Mouse (Mus musculus) hindbrain, embryonic 11.5 days (tissue): Measurements from ENCODE around the gene Aldh16a1. TPM values are rescaled to one million over a fixed set of nuclear protein-coding genes. Genes with fewer than 3 reads are reported as not detected.

Experiments used
- ATAC-seq: fragments of 200-750 bp; cut with Nextera tagmentation; 2 replicates; pipeline ENCODE4 v1.8.0; 2017; ENCODE audit warnings: mild to moderate bottlenecking, moderate TSS enrichment, moderate library complexity; ENCODE audit not compliant: low FRiP score
- DNase-seq: peaks from one replicate; pipeline ENCODE4 v3.0.0-alpha.2; 2015; ENCODE audit warnings: low spot score
- H3K27ac ChIP-seq: fragments of 300-500 bp; sonication (generic); 2 replicates; pipeline ENCODE4 v1.5.1; 2014; ENCODE audit warnings: mild to moderate bottlenecking, low read depth, low read length
- H3K27me3 ChIP-seq: fragments of 300-500 bp; sonication (generic); 2 replicates; pipeline ENCODE4 v1.6.1; 2014; ENCODE audit warnings: mild to moderate bottlenecking, low read length, moderate library complexity, mixed read lengths; ENCODE audit not compliant: control insufficient read depth, insufficient read depth
- H3K36me3 ChIP-seq: fragments of 300-500 bp; sonication (generic); 2 replicates; pipeline ENCODE4 v1.6.1; 2014; ENCODE audit warnings: mild to moderate bottlenecking, low read length, moderate library complexity, mixed read lengths; ENCODE audit not compliant: control insufficient read depth, insufficient read depth
- H3K4me1 ChIP-seq: fragments of 300-500 bp; sonication (generic); replicated peaks from 2 replicates; pipeline ENCODE4 v1.6.1; 2014; ENCODE audit warnings: low read length, mixed read lengths; ENCODE audit not compliant: control insufficient read depth, insufficient read depth
- H3K4me2 ChIP-seq: fragments of 300-500 bp; sonication (generic); replicated peaks from 2 replicates; pipeline ENCODE4 v1.6.1; 2014; ENCODE audit warnings: mild to moderate bottlenecking, low read depth, low read length
- H3K4me3 ChIP-seq: fragments of 300-500 bp; sonication (generic); 2 replicates; pipeline ENCODE4 v1.5.1; 2014; ENCODE audit warnings: low read depth, low read length
- H3K9ac ChIP-seq: fragments of 300-500 bp; sonication (generic); 2 replicates; pipeline ENCODE4 v1.6.1; 2014; ENCODE audit warnings: low read depth, low read length
- H3K9me3 ChIP-seq: fragments of 300-500 bp; sonication (generic); 2 replicates; pipeline ENCODE4 v1.6.1; 2016; ENCODE audit warnings: low read length; ENCODE audit not compliant: control insufficient read depth
- WGBS: fragments of 180-500 bp; shearing (Covaris S2); extraction: QIAGEN DNeasy Blood & Tissue Kit; methylation state at CpG from one replicate; pipeline ENCODE4 v1.1.7; 2014; 5-methylcytosine and 5-hydroxymethylcytosine counted together
- microRNA counts: library from miRNA; unstranded; fragments of <30 nt; microRNA quantifications from one replicate; lab custom pipeline; 2015
- polyA plus RNA-seq: library from polyadenylated mRNA; unstranded; fragments of >200 nt; fragmentation: Nextera tagmentation; extraction: Ambion mirVana; gene quantifications from 2 replicates; pipeline ENCODE4 v1.2.1, GENCODE M21; 2014

The Aldh16a1 gene
- polyA plus RNA-seq, 1 experiment from 2014 or later: 28.6 TPM

DNA sequence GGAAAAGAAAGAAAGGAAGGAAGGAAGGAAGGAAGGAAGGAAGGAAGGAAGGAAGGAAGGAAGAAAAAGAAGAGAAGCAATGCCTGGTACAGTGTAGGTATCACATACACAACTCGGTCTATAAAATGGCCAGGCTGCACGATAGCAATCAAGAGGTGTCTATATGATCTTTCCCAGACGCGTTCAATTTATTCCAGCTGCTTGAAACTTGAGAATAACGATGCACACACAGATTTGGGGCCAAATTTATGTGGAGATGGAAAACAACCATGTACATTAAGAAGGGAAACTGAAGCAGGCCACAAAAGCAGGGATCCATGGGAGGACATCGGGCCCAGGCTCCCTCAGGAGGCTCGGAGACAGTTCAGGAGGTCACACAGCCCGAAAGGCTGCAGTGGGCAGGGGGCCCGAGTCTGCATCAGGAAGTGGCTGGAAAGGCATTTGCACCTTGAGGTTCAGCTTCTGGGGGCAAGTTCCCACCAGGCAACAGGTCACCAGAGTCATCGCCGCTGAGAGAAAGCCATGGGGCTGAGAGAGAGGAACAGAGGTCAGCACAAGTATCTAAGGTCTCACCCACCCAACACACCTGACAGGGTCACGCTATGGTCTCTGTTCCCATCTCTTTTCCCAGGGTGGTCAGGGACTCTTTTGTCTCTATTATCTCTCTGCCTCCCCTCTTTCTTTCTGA, 61.4 kb downstream of the Aldh16a1 start:
- H3K4me2 ChIP-seq: no peak overlapping the region
- H3K9me3 ChIP-seq: no peaks in the 10 kb centered on the region
- 59% methylated on average over 12 of the region's 12 CpGs for WGBS
- H3K27ac ChIP-seq: no peak overlapping the region
- H3K9ac ChIP-seq: no peak overlapping the region
- no peak for ATAC-seq
- no peak for DNase-seq
- H3K36me3 ChIP-seq: no peaks in the 10 kb centered on the region
- H3K4me1 ChIP-seq: no peaks in the 10 kb centered on the region
- no peaks in the 10 kb centered on the region for H3K27me3 ChIP-seq
- H3K4me3 ChIP-seq: no peak overlapping the region

DNA sequence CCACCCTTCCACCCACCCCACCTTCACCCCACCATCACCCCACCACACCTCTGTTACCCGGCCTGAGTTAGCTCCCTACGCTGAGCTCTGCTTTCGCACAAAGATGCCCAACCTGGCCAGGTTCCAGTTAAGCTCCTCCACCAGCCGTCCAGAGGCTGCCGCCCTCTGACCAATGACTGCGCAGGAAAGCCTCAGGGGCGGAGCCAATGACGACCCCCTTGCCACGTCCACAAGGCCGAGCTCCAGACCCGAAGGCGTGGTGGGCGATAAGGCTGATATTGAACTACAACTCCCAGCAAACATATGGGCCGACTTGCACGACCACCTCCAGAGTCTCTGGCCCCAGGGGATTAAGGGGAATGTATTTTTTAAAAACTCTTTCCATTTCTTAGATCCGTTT, 62.3 kb downstream of the Aldh16a1 start, which contains the start of gene Rcn3:
TSS of gene Rcn3 (minus strand) at position 174 of the 400 bp plus-strand sequence.
- H3K4me3 ChIP-seq: peak within 1 kb of the TSS; percentile 43
- DNase-seq (peak; percentile 92), ATAC-seq (peak; percentile 93)
- H3K27me3 ChIP-seq: no peaks in the 10 kb centered on the region
- no peaks in the 10 kb centered on the region for H3K9me3 ChIP-seq
- peak within 1 kb of the TSS; percentile 53 for H3K9ac ChIP-seq
- H3K27ac ChIP-seq: no peak within 1 kb of the TSS
- WGBS: 0% methylated on average over 16 of the region's 16 CpGs
- no peaks in the 10 kb centered on the region for H3K36me3 ChIP-seq
- H3K4me2 ChIP-seq: peak within 1 kb of the TSS; percentile 57
- H3K4me1 ChIP-seq: no peaks in the 10 kb centered on the region

DNA sequence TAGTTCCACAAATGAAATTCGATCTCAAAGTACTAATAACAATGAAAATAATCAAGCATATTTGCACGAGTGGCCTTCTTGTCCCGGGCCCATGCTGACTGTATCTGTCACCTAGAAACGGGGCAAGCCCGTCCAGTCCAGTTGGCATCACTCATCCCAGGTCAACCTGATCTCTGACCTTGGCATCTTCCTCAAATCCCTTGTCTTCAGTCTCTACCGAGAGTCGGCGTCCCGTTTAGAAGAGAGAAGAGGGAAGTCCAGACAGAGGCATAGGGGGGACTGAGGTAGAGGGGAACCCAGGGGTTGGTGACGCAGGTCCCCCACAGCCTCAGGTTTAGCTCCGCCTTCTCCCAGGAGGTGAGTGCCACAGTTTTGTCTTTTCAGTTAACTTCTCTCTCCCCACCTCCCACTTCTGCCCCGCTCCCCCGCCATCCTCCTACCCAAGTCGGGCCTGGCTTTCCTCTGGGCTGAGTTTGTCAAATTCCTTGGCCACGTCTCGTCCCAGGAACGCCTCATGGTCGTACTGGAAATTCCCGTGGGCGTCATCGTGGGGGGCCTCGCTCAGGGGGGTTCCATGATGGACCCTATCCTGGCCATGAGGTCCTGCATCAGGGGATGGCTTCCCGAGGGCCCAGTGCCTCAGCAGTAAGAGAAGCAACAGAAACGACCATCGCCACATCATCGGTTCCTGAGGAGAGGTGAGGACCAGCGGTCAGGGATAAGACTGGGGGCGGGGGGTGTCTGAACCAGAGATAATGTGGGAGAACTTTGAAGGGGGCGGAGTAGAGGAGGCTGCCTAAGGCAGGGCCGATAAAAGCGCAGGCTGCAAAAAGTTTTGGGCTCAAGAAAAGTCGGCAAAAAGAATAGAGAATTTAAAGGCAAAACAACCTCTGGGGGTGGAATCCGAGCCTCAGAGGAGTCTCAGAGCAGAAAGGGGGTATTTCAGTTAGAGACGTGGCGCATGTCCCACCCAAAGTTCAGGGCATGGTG, 63.1 kb downstream of the Aldh16a1 start:
- DNase-seq (peak; percentile 47), ATAC-seq (peak; percentile 31; the same call in 1 of the 2 replicates)
- H3K27me3 ChIP-seq: no peaks in the 10 kb centered on the region
- peaks cover 5% of the 10 kb centered on the region; the same call in 1 of the 2 replicates for H3K36me3 ChIP-seq
- H3K9me3 ChIP-seq: no peaks in the 10 kb centered on the region
- H3K9ac ChIP-seq: peak overlapping the region; percentile 53
- no peak overlapping the region for H3K27ac ChIP-seq
- peak overlapping the region; percentile 43 for H3K4me3 ChIP-seq
- WGBS: 15% methylated on average over 35 of the region's 35 CpGs
- no peaks in the 10 kb centered on the region for H3K4me1 ChIP-seq
- H3K4me2 ChIP-seq: peak overlapping the region; percentile 57

MicroRNA genes within 50 kb of the gene (microRNA counts, 519-probe panel; counts per million panel counts)
- microRNA mmu-miR-150 (lab: Ali Mortazavi, UCI): 1,684 counts per million, percentile 3 among the panel's probes with 10 or more counts

Other genes starting within 250 kb of the Aldh16a1 start
- gene Ap2a1, start 225.1 kb downstream of the Aldh16a1 start, polyA plus RNA-seq: 82.7 and 85.0 TPM in 2 replicates
- 0.09 and 0.14 TPM in 2 replicates for gene Tsks, start 211.4 kb downstream of the Aldh16a1 start, polyA plus RNA-seq
- gene Cpt1c, start 179.7 kb downstream of the Aldh16a1 start, polyA plus RNA-seq: 23.4 and 23.5 TPM in 2 replicates
- 249 and 259 TPM in 2 replicates for gene Prmt1, start 168.0 kb downstream of the Aldh16a1 start, polyA plus RNA-seq
- gene Irf3, start 156.9 kb downstream of the Aldh16a1 start, polyA plus RNA-seq: 59.6 and 63.9 TPM in 2 replicates
- gene Bcl2l12, start 155.9 kb downstream of the Aldh16a1 start, polyA plus RNA-seq: 54.2 and 56.8 TPM in 2 replicates
- 44.0 and 49.6 TPM in 2 replicates for gene Scaf1, start 138.2 kb downstream of the Aldh16a1 start, polyA plus RNA-seq
- gene Rras, start 136.6 kb downstream of the Aldh16a1 start, polyA plus RNA-seq: 21.2 and 21.6 TPM in 2 replicates
- gene Prr12, start 101.7 kb downstream of the Aldh16a1 start, polyA plus RNA-seq: 13.0 and 16.0 TPM in 2 replicates
- gene Nosip, start 92.2 kb downstream of the Aldh16a1 start, polyA plus RNA-seq: 58.2 and 62.7 TPM in 2 replicates
- 15.7 and 17.1 TPM in 2 replicates for gene Prrg2, start 91.9 kb downstream of the Aldh16a1 start, polyA plus RNA-seq
- gene Rcn3, start 62.4 kb downstream of the Aldh16a1 start, polyA plus RNA-seq: 134 and 149 TPM in 2 replicates
- 12.9 and 13.2 TPM in 2 replicates for gene Fcgrt, start 50.7 kb downstream of the Aldh16a1 start, polyA plus RNA-seq
- 1,346 and 1,389 TPM in 2 replicates for gene Rps11, start 30.1 kb downstream of the Aldh16a1 start, polyA plus RNA-seq
- gene Rpl13a, start 25.8 kb downstream of the Aldh16a1 start, polyA plus RNA-seq: 1,145 and 1,168 TPM in 2 replicates
- 0.47 TPM in 1 of 2 replicates, not detected in the other for gene Gm45713, start 18.4 kb downstream of the Aldh16a1 start, polyA plus RNA-seq
- 1.5 and 1.6 TPM in 2 replicates for gene Flt3l, start 18.2 kb downstream of the Aldh16a1 start, polyA plus RNA-seq
- 105 TPM in 2 replicates for gene Pih1d1, start 281 bp downstream of the Aldh16a1 start, polyA plus RNA-seq
- gene Slc17a7, start 9.4 kb upstream of the Aldh16a1 start, polyA plus RNA-seq: 0.51 and 1.1 TPM in 2 replicates
- not detected in 2 replicates for gene Gfy, start 25.0 kb upstream of the Aldh16a1 start, polyA plus RNA-seq
- gene Pth2, start 26.4 kb upstream of the Aldh16a1 start, polyA plus RNA-seq: not detected in 2 replicates
- gene Ccdc155, start 50.3 kb upstream of the Aldh16a1 start, polyA plus RNA-seq: 0.31 and 0.40 TPM in 2 replicates
- 1.6 and 1.7 TPM in 2 replicates for gene Dkkl1, start 57.6 kb upstream of the Aldh16a1 start, polyA plus RNA-seq
- 229 and 242 TPM in 2 replicates for gene Tead2, start 61.2 kb upstream of the Aldh16a1 start, polyA plus RNA-seq
- gene Cd37, start 84.5 kb upstream of the Aldh16a1 start, polyA plus RNA-seq: 1.1 and 2.5 TPM in 2 replicates
- 0.14 and 0.32 TPM in 2 replicates for gene Slc6a16, start 86.5 kb upstream of the Aldh16a1 start, polyA plus RNA-seq
- not detected in 2 replicates for gene Slc6a21, start 122.9 kb upstream of the Aldh16a1 start, polyA plus RNA-seq
- gene Trpm4, start 179.2 kb upstream of the Aldh16a1 start, polyA plus RNA-seq: 5.2 and 6.9 TPM in 2 replicates
- 0.68 and 0.77 TPM in 2 replicates for gene Hrc, start 180.7 kb upstream of the Aldh16a1 start, polyA plus RNA-seq
- gene Ppfia3, start 212.4 kb upstream of the Aldh16a1 start, polyA plus RNA-seq: 8.2 and 9.5 TPM in 2 replicates
- gene Lin7b, start 216.0 kb upstream of the Aldh16a1 start, polyA plus RNA-seq: 0.92 and 1.7 TPM in 2 replicates
- gene Snrnp70, start 241.2 kb upstream of the Aldh16a1 start, polyA plus RNA-seq: 76.5 and 114 TPM in 2 replicates